Mouse (Mus musculus) gastrocnemius, adult 8-10 months (tissue): ENCODE measurements around the gene Izumo1. TPM values are rescaled to one million over a fixed set of nuclear protein-coding genes. Genes with fewer than 3 reads are reported as not detected.

ENCODE experiments used
- total RNA-seq, 4 experiments: library from RNA; stranded (reverse); gene quantifications; 2 replicates each; pipeline ENCODE4 v1.2.4; 2022

The Izumo1 gene
- total RNA-seq, 4 experiments from 2014 or later, result not detected

Other genes with a start within 250 kb of the Izumo1 start
- 10 to 100 TPM; 45.4 to 74.5 (median 59.9) TPM for gene Snrnp70, start 226.1 kb upstream of the Izumo1 start, total RNA-seq
- gene Kcna7, start 216.2 kb upstream of the Izumo1 start, total RNA-seq, result 10 to 100 TPM; 78.8 to 94.6 (median 88.3) TPM
- gene Ntf5, start 208.1 kb upstream of the Izumo1 start, total RNA-seq, result 1 to 10 TPM; 3.7 to 4.9 (median 4.3) TPM
- gene Lhb, start 201.0 kb upstream of the Izumo1 start, total RNA-seq, result under 1 TPM in 2 of 4 experiments, not detected in 2; 0.46 to 0.61 TPM
- gene Gys1, start 187.0 kb upstream of the Izumo1 start, total RNA-seq, result 100 to 1,000 TPM; 265 to 308 (median 299) TPM
- 10 to 100 TPM; 22.4 to 28.6 (median 24.0) TPM for gene Ruvbl2, start 183.7 kb upstream of the Izumo1 start, total RNA-seq
- gene Ftl1, start 161.9 kb upstream of the Izumo1 start, total RNA-seq, result 100 to 1,000 TPM in 3 of 4 experiments, 10 to 100 TPM in 1; 83.2 to 132 (median 121) TPM
- 10 to 100 TPM; 14.5 to 17.8 (median 15.3) TPM for gene Bax, start 154.9 kb upstream of the Izumo1 start, total RNA-seq
- gene Tulp2, start 139.9 kb upstream of the Izumo1 start, total RNA-seq, result not detected
- 10 to 100 TPM in 3 of 4 experiments, 1 to 10 TPM in 1; 9.7 to 19.4 (median 11.8) TPM for gene Gm45808, start 135.0 kb upstream of the Izumo1 start, total RNA-seq
- 10 to 100 TPM; 22.2 to 29.9 (median 27.6) TPM for gene Dhdh, start 133.0 kb upstream of the Izumo1 start, total RNA-seq
- gene Nucb1, start 111.4 kb upstream of the Izumo1 start, total RNA-seq, result 10 to 100 TPM; 51.1 to 66.1 (median 56.8) TPM
- 10 to 100 TPM; 19.6 to 34.3 (median 29.4) TPM for gene Ppp1r15a, start 95.5 kb upstream of the Izumo1 start, total RNA-seq
- 1 to 10 TPM; 1.4 to 5.4 (median 4.6) TPM for gene Plekha4, start 95.5 kb upstream of the Izumo1 start, total RNA-seq
- 1 to 10 TPM in 1 of 4 experiments, under 1 TPM in 2, not detected in 1; 0.52 to 2.8 (median 0.56) TPM for gene Hsd17b14, start 66.9 kb upstream of the Izumo1 start, total RNA-seq
- 100 to 1,000 TPM in 1 of 4 experiments, 10 to 100 TPM in 3; 82.2 to 107 (median 91.8) TPM for gene Bcat2, start 51.7 kb upstream of the Izumo1 start, total RNA-seq
- gene Fgf21, start 6.3 kb upstream of the Izumo1 start, total RNA-seq, result not detected
- not detected for gene Fut1, start 4.5 kb upstream of the Izumo1 start, total RNA-seq
- gene Rasip1, start 5.7 kb downstream of the Izumo1 start, total RNA-seq, result 1 to 10 TPM; 5.1 to 7.0 (median 5.3) TPM
- 10 to 100 TPM; 18.5 to 36.8 (median 28.8) TPM for gene Mamstr, start 18.2 kb downstream of the Izumo1 start, total RNA-seq
- under 1 TPM; 0.12 to 0.29 (median 0.20) TPM for gene Fut2, start 44.6 kb downstream of the Izumo1 start, total RNA-seq
- gene Ntn5, start 62.2 kb downstream of the Izumo1 start, total RNA-seq, result under 1 TPM; 0.18 to 0.48 (median 0.27) TPM
- gene Sec1, start 72.6 kb downstream of the Izumo1 start, total RNA-seq, result under 1 TPM in 3 of 4 experiments, not detected in 1; 0.12 to 0.18 (median 0.16) TPM
- gene Car11, start 78.0 kb downstream of the Izumo1 start, total RNA-seq, result 10 to 100 TPM; 14.3 to 18.2 (median 16.1) TPM
- 100 to 1,000 TPM in 3 of 4 experiments, 10 to 100 TPM in 1; 69.5 to 173 (median 143) TPM for gene Dbp, start 83.3 kb downstream of the Izumo1 start, total RNA-seq
- gene Rpl18, start 93.6 kb downstream of the Izumo1 start, total RNA-seq, result 100 to 1,000 TPM; 479 to 609 (median 594) TPM
- gene Sphk2, start 96.2 kb downstream of the Izumo1 start, total RNA-seq, result 10 to 100 TPM; 10.6 to 15.0 (median 13.0) TPM
- under 1 TPM in 2 of 4 experiments, not detected in 2; 0.10 to 0.38 TPM for gene Fam83e, start 99.4 kb downstream of the Izumo1 start, total RNA-seq
- gene Spaca4, start 104.0 kb downstream of the Izumo1 start, total RNA-seq, result not detected
- not detected for gene Lmtk3, start 161.9 kb downstream of the Izumo1 start, total RNA-seq
- not detected for gene Sult2b1, start 162.9 kb downstream of the Izumo1 start, total RNA-seq
- 10 to 100 TPM; 25.2 to 34.3 (median 30.8) TPM for gene Cyth2, start 192.8 kb downstream of the Izumo1 start, total RNA-seq
- under 1 TPM in 2 of 4 experiments, not detected in 2; 0.11 to 0.29 TPM for gene Kcnj14, start 203.0 kb downstream of the Izumo1 start, total RNA-seq
- gene Grwd1, start 209.1 kb downstream of the Izumo1 start, total RNA-seq, result 10 to 100 TPM; 15.5 to 17.3 (median 16.1) TPM